Mouse (Mus musculus) left cerebral cortex, adult 18-20 months (tissue): ENCODE results near the gene Auh. TPM values are rescaled to one million over a fixed set of nuclear protein-coding genes. Genes with fewer than 3 reads are reported as not detected.

Experiments used
- DNase-seq, 2 experiments: peaks; one replicate each; pipeline ENCODE4 v3.0.0; 2021 to 2022; ENCODE audit warnings: low spot score in 2 of 2, mixed read lengths in 1 of 2
- total RNA-seq, 2 experiments: library from RNA; stranded (reverse); gene quantifications; 2 replicates each; pipeline ENCODE4 v1.2.3; 2021

The Auh gene
- total RNA-seq, 2 experiments from 2014 or later, result 102 to 108 TPM

GRCm38 (mm10) chr13:52806029-52806428 is 123.5 kb downstream of the Auh start:
- DNase-seq, result no peak

GRCm38 (mm10) chr13:52805581-52805980 is 123.9 kb downstream of the Auh start:
- DNase-seq, result no peak

- DNase-seq, result no peak
Measured at GRCm38 (mm10) chr13:52802482-52802881, 127.0 kb downstream of the Auh start.

GRCm38 (mm10) chr13:52800687-52801341 is 128.7 kb downstream of the Auh start:
- no peak for DNase-seq

DNA sequence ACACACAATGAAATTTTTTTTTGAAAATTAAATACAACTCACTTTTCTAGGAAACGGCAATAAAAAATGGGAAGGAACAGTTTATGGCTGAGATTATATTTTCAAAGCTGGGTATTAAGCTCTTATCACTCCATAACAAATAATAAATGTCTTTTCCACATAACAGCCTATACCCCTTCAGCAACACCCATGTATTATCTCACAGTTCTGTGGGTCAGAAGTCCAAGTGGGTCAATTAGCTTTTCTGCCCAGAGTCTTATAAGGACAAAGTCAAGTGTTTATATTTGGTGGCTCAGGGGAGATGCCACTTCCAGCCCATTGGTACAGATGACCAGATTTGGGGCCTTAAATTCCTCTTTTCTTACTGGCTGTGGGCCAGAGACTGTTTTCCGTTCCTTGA is 129.4 kb downstream of the Auh start:
- DNase-seq, result no peak

DNA sequence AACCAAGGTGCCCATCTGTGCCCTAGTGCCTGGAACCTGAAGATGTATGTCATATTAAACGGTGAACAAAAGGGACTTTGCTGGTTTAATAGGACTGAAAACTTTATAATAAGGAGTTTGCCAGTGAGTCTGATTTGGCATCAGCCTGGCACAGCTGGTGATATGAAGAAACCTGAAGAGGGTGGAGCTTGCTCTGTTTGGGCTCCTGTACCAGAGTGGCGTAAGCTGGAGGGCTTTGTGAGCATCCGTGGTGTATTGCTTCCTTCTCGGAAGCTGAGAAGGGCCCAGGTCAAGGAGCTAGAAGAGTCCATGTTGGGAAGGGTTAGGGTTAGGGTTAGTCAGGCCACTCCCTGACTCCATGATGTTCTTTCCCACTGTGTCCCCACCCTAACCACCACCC is 135.2 kb downstream of the Auh start:
- DNase-seq, result no peak

DNA sequence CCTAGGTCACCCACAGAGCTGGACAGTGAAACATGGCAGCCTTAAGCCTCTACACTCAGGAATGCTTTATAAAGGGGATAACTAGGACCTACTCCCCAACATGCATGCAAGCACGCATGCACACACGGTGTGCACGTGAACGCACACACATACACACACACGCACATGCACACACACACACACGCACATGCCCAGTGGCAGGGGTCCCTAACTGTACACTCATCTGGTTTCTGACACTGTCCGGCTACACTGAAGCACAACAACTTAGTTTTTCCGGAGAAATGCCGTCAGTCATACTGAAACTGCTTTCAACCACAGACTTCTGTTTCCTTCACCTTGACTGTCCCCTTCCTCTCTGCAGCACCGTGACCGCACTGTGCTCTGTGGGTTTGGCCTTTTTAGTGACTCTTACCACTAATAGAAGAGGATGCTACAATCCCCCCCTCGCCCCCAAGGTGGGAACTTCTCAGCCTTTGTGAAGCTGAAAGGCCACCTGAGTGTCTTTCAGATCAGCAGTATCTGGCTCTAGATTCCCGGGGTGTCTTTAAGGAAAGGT is 136.0 kb downstream of the Auh start:
- no peak for DNase-seq

- no peak for DNase-seq
Measured at GRCm38 (mm10) chr13:52792242-52792844, 137.1 kb downstream of the Auh start.

DNA sequence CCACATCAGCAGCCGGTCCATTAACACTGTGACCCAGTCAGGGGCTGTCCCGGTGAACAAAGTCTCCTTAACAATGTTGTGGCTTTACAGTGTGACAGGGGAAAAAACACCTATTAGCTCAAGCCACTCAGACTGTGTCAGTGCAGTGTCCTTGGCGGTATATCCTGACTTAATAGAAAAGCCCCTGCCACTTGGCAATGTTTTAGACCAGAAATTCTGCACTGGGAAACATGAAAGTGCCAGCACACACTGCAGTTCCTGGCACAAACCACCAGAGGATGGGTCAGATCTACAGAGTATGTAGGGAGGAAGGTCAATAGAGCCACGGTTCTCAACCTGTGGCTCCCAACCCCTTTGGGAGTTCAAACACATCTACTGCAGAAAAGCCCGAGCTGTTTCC is 138.6 kb downstream of the Auh start:
- no peak for DNase-seq

Other genes starting within 250 kb of the Auh start
- 10 to 100 TPM; 20.3 to 30.0 TPM for gene Nfil3, start 51.4 kb upstream of the Auh start, total RNA-seq